Mouse (Mus musculus) E14TG2a.4 (cell line): ENCODE results near the gene Slc29a1.

Source experiments
- CTCF ChIP-seq: conservative IDR thresholded peaks from 2 replicates; pipeline ENCODE4 v1.5.1; 2014; ENCODE audit warnings: low read length
- POU5F1 ChIP-seq: IDR thresholded peaks from 2 replicates; pipeline ENCODE4 v1.6.1; 2014; ENCODE audit warnings: low read length, borderline replicate concordance

GRCm38 (mm10) chr17:45585725-45586448 is 13.5 kb downstream of the Slc29a1 start:
- TF ChIP-seq CTCF (no peak), POU5F1 (no peak)
